Mouse (Mus musculus): Measurements from ENCODE around the gene Tk1. TPM values are rescaled to one million over a fixed set of nuclear protein-coding genes. Genes with fewer than 3 reads are reported as not detected.

The Tk1 gene
- polyA plus RNA-seq, 2 experiments, result 135 to 136 TPM

- Histone ChIP-seq H3K4me3 (ENCODE audit: insufficient read depth in 1 of 2, low read depth in 2 of 2, low read length in 2 of 2) (no peak overlapping the region), H3K4me1 (replicated peaks; ENCODE audit: control insufficient read depth in 2 of 2, insufficient read depth in 2 of 2, low read length in 1 of 2) (peaks cover 53 to 75% of the 10 kb centered on the region in 2 experiments), H3K9me3 (ENCODE audit: control insufficient read depth, low read length) (no peaks in the 10 kb centered on the region), H3K36me3 (replicated peaks; ENCODE audit: control insufficient read depth, insufficient read depth, low read depth) (peaks cover 10% of the 10 kb centered on the region), H3K27ac (peak overlapping the region; percentile 79), H3K27me3 (ENCODE audit: control insufficient read depth, insufficient read depth, low read length) (no peaks in the 10 kb centered on the region), H3K9ac (replicated peaks) (no peak overlapping the region; the same call in 1 of the 2 replicates), H3K4me2 (ENCODE audit: low read depth) (peak overlapping the region; percentile 45)
- DNase-seq (ENCODE audit: low read depth in 3 of 3, low spot score in 3 of 3), result no peak
- no peak for ATAC-seq (ENCODE audit: insufficient read depth)
- TF ChIP-seq CTCF (IDR thresholded peaks at IDR 0.05; ENCODE audit: low read depth) (no peak), EP300 (IDR thresholded peaks at IDR 0.05; ENCODE audit: low read depth) (no peak)
- WGBS (ENCODE audit: insufficient replicate concordance), result 44% methylated on average over 18 of the region's 18 CpGs
Observed at GRCm38 (mm10) chr11:117828149-117828887, 2.4 kb upstream of the Tk1 start.

- peak overlapping the region; percentile 10; the same call in 1 of the 2 replicates for H3K9ac ChIP-seq (replicated peaks)
- DNase-seq (ENCODE audit: low read depth in 3 of 3, low spot score in 3 of 3) (no peak), ATAC-seq (ENCODE audit: insufficient read depth) (no peak)
- H3K27ac ChIP-seq, result peak overlapping the region; percentile 6; the same call in 1 of the 2 replicates
- H3K9me3 ChIP-seq (ENCODE audit: control insufficient read depth, low read length), result no peaks in the 10 kb centered on the region
- H3K4me1 ChIP-seq (replicated peaks; ENCODE audit: control insufficient read depth in 2 of 2, insufficient read depth in 2 of 2, low read length in 1 of 2), result peaks cover 53 to 74% of the 10 kb centered on the region in 2 experiments
- WGBS (ENCODE audit: insufficient replicate concordance), result 62% methylated on average over 3 of the region's 3 CpGs
- no peak for TF ChIP-seq CTCF (IDR thresholded peaks at IDR 0.05; ENCODE audit: low read depth)
- TF ChIP-seq EP300 (IDR thresholded peaks at IDR 0.05; ENCODE audit: low read depth), result no peak
- no peak overlapping the region for H3K4me3 ChIP-seq (ENCODE audit: insufficient read depth in 1 of 2, low read depth in 2 of 2, low read length in 2 of 2)
- H3K27me3 ChIP-seq (ENCODE audit: control insufficient read depth, insufficient read depth, low read length), result no peaks in the 10 kb centered on the region
- peak overlapping the region; percentile 90 for H3K4me2 ChIP-seq (ENCODE audit: low read depth)
- H3K36me3 ChIP-seq (replicated peaks; ENCODE audit: control insufficient read depth, insufficient read depth, low read depth), result peaks cover 20% of the 10 kb centered on the region
Observed at GRCm38 (mm10) chr11:117827386-117827785, 1.5 kb upstream of the Tk1 start.

- DNase-seq (ENCODE audit: low read depth in 3 of 3, low spot score in 3 of 3) (no peak), ATAC-seq (ENCODE audit: insufficient read depth) (no peak)
- 77% methylated on average over 8 of the region's 8 CpGs for WGBS (ENCODE audit: insufficient replicate concordance)
- H3K4me3 ChIP-seq (ENCODE audit: insufficient read depth in 1 of 2, low read depth in 2 of 2, low read length in 2 of 2), result no peak overlapping the region; a peak in 1 of 4 replicates
- H3K9ac ChIP-seq (replicated peaks), result no peak overlapping the region
- H3K27me3 ChIP-seq (ENCODE audit: control insufficient read depth, insufficient read depth, low read length), result no peaks in the 10 kb centered on the region
- H3K9me3 ChIP-seq (ENCODE audit: control insufficient read depth, low read length), result no peaks in the 10 kb centered on the region
- H3K27ac ChIP-seq, result no peak overlapping the region; the same call in 1 of the 2 replicates
- peak overlapping the region; percentile 90 for H3K4me2 ChIP-seq (ENCODE audit: low read depth)
- peaks cover 53 to 74% of the 10 kb centered on the region in 2 experiments for H3K4me1 ChIP-seq (replicated peaks; ENCODE audit: control insufficient read depth in 2 of 2, insufficient read depth in 2 of 2, low read length in 1 of 2)
- H3K36me3 ChIP-seq (replicated peaks; ENCODE audit: control insufficient read depth, insufficient read depth, low read depth), result peaks cover 23% of the 10 kb centered on the region
- no peak for TF ChIP-seq CTCF (IDR thresholded peaks at IDR 0.05; ENCODE audit: low read depth)
- TF ChIP-seq EP300 (IDR thresholded peaks at IDR 0.05; ENCODE audit: low read depth), result no peak
Observed at GRCm38 (mm10) chr11:117826916-117827315, 1.0 kb upstream of the Tk1 start.

GRCm38 (mm10) chr11:117826164-117826563, 272 bp upstream of the Tk1 start:
- Histone ChIP-seq H3K27ac (peak overlapping the region; percentile 93), H3K36me3 (replicated peaks; ENCODE audit: control insufficient read depth, insufficient read depth, low read depth) (peaks cover 30% of the 10 kb centered on the region), H3K4me1 (replicated peaks; ENCODE audit: control insufficient read depth in 2 of 2, insufficient read depth in 2 of 2, low read length in 1 of 2) (peaks cover 53 to 67% of the 10 kb centered on the region in 2 experiments), H3K27me3 (ENCODE audit: control insufficient read depth, insufficient read depth, low read length) (no peaks in the 10 kb centered on the region), H3K9me3 (ENCODE audit: control insufficient read depth, low read length) (no peaks in the 10 kb centered on the region), H3K9ac (replicated peaks) (peak overlapping the region; percentile 99), H3K4me2 (ENCODE audit: low read depth) (peak overlapping the region; percentile 90), H3K4me3 (ENCODE audit: insufficient read depth in 1 of 2, low read depth in 2 of 2, low read length in 2 of 2) (peak overlapping the region; percentile 90 to 95)
- ATAC-seq (ENCODE audit: insufficient read depth) (no peak), DNase-seq (ENCODE audit: low read depth in 3 of 3, low spot score in 3 of 3) (no peak)
- WGBS (ENCODE audit: insufficient replicate concordance), result 37% methylated on average over 5 of the region's 5 CpGs
- TF ChIP-seq EP300 (IDR thresholded peaks at IDR 0.05; ENCODE audit: low read depth) (no peak), CTCF (IDR thresholded peaks at IDR 0.05; ENCODE audit: low read depth) (no peak)
